Mouse (Mus musculus) erythroid progenitor cell, adult 5-6 weeks (primary cell): ENCODE results near the gene Tepp. TPM values are rescaled to one million over a fixed set of nuclear protein-coding genes. Genes with fewer than 3 reads are reported as not detected.

Experiments
- ATAC-seq: replicated peaks from 2 replicates; pipeline ENCODE4 v1.8.0; 2016; ENCODE audit warnings: moderate number of reproducible peaks, mild to moderate bottlenecking, moderate TSS enrichment, inconsistent platforms; ENCODE audit not compliant: poor library complexity, low FRiP score, severe bottlenecking
- total RNA-seq, 2 experiments: library from RNA; stranded (forward) in 1 of 2; stranded (reverse) in 1 of 2; fragments of 150-400 nt in 1 of 2; fragments of 186-747, 209-891 nt in 1 of 2; gene quantifications; 2 replicates each; pipeline versions ENCODE4 v1.2.3 to v1.2.4; 2015 to 2017; ENCODE audit warnings: low replicate concordance in 2 of 2

The Tepp gene
- total RNA-seq, 2 experiments from 2014 or later: not detected

DNA sequence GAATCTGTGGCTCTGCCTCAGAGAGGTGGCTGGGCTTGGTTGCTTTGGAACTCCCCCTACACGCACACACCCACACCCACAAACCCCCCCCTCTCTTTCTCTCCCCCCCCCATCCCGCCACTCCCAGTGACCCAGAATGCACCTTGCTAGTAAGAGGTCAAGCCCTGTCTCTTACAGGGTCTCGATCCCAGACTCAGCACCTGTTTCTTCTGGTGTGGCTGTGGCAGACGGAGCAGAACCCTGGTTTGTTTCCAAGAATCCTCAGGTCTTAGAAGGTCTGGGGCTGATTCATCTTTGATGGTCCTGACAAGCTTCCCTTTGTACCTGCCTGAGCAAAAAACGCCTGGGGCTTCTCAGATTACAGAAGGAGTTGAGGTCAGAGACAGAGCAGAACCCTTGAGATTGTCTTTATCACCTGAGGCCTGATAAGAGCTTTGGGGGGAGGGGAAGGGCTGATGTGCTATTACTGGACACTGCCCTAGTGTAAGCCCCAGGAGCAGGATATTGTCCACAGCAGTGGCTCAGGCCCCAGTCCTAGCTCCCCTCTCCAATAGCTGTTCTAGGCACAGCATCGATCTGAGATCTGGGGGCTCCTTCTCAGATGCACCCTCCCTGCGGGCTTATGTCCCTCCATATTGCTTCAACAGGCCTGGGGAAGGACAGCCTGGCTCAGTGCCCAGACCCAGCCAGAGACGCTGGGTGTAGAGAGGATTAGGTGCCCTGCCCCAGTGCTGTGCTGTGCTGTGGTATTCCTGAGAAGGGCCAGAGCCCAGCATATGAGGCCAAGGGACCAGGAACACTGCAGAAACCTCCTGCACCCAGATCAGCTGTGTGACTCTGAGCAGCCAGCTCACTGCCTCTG, 48.4 kb downstream of the Tepp start:
- ATAC-seq: no peak

DNA sequence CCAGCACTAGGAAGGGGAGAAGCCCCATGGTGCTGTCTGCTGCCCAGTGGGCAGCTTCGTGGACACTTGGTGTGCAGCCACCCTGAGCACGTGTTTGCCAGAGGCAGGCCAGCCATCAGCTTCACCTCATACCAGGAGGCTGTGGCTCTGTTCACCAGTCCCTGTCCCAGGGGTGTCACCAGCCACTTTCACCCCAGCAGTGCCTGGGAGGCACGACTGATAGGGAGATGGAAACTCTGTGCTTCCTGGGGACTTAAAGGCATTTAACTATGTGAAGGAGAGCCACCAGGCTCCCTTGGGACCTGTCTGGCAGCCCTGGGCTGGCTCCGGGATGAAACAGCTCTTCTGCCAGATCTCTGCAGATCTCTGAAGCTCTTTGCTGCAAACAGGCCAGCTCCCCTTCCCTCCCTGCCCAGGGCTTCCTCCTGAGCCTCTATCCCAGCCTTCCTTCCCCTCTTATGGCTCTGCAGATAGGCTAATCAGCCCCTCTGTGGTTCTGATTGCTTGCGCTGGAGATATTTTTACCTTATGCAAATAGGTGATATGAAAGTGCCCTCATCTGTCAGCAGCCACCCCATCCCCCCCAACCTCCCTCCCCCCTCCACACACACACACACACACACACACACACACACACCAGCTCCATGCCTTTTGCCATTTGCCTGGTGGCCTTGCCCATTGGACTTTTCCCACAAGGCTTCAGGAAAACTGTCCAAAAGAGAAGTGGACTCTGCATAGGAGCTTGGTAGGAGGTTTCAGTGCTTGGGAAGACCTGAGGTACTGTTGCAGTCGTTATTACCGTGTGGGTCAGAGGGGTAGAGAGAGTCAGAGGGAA, 50.0 kb downstream of the Tepp start:
- no peak for ATAC-seq

DNA sequence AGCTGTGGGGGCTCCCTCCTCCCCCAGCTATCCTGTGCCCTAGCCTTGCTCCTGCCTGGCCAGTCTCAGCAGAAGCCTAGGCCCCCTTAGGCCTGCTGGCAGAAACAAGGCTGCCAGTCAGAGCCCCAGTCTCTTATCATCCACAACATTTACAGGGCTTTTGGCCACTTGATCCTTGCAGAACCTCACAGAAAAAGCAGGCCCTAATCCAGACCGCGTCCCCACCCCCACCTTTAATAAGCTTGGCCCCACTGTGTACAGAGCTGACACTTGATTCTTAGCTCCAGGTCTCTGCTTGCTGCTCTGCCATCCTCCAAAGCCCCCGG, 50.6 kb downstream of the Tepp start:
- ATAC-seq: no peak

DNA sequence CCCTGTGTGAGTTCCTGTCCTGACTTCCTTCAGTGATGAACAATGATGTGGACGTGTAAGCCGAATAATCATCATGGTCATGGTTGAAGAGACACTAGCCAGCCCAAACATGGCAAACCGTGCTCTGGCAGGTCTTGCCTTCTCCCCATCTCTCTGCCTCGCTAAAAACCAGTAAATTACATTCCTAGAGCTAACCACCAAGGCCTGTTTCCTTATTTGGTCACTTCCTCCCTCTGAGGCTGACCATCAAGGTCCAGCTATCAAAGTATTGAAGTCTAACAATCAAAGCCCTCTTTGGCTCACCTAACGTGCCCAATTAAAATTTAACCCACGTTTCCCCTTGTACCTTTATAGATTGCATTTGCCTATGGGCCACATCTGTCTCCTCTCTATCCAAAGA, 51.9 kb downstream of the Tepp start:
- ATAC-seq: no peak

DNA sequence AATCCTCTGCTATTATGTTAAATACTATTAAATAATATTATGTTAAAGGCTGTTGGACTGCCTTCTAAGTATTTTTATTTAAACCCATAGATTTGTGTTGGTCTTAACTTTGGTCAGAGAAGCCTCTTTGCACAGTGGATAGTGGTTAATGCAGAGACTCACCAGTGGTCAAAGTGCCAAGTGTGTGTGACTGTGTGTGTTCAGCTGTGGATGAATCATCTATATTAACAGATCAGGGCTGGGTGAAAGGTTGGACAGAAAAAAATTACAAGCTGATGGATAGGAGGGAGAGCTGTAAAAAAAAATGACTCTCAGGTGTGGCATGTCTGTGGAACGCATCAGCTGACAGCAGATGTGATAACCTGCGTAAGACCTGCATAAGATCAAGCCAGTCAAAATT, 53.5 kb downstream of the Tepp start:
- no peak for ATAC-seq

DNA sequence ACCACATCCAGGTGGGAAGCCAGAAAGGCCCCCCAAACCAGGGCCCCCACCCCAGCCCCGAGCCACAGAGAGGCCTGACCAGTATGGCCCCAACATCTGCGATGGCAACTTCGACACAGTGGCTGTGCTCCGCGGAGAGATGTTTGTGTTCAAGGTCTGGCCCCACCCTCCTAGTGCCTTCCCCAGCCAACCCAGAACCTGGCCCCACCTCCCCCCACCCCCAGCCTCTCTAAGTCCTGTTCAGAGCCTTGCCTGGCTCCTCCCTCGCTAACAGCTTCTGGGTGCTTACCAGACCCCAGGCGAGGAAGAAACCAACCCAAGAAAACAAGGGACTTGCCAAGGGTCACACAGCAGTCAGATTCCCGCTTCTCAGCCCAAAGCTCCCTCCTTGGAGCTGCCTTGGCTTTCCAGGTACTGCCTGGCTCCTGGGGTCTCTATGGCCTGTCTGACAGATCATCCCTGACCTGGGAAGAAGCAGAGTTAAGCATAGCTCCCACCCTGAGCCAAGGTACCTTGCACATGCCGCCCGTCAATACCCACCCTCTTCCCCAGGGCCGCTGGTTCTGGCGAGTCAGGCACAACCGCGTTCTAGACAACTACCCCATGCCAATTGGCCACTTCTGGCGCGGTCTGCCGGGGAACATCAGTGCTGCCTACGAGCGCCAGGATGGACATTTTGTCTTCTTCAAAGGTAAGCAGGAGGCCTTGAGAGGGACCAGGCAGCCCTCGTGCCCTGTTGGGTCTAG, 59.4 kb downstream of the Tepp start:
- no peak for ATAC-seq

DNA sequence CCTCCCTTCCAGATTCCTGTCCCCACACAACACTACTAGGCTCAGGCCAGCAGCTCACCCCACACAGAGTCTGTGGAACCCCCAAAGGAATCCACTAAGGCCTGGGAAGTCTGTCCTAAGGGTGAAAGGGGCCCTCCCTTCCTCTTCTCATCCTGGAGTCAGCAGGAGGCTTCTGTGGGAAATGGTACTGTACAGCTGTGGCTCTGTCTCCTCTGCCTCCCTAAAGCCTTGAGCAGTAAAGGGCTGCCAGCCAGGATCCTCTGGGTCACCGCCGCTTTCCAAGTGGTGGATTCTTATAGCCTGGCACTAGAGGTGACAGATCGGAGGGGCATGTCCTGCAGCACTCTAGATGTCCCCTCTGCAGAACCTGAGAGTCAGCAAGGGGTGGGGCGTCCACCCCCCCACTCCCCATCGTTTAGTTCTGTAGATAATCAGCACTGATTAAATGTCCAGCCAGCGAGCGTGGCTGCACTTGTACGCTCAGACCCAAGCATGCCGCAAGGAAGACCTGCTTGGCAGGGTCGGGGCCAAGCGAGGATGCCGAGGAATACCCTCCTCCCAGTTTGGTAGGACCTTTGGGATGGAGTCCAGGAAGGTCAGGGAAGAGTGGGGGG, 63.1 kb downstream of the Tepp start:
- no peak for ATAC-seq

- ATAC-seq: no peak
Observed at GRCm38 (mm10) chr8:95374429-95374828, 64.1 kb downstream of the Tepp start.

- ATAC-seq: no peak
Observed at GRCm38 (mm10) chr8:95375374-95375930, 65.1 kb downstream of the Tepp start.

Other genes with a start within 250 kb of the Tepp start
- gene Katnb1, start 229.4 kb upstream of the Tepp start, total RNA-seq (2015; ENCODE audit: low replicate concordance): 8.8 and 10.8 TPM in 2 replicates
- gene Katnb1, start 229.4 kb upstream of the Tepp start, total RNA-seq (2017; ENCODE audit: low replicate concordance): 13.9 and 23.1 TPM in 2 replicates
- gene Kifc3, start 107.8 kb upstream of the Tepp start, total RNA-seq (2015; ENCODE audit: low replicate concordance): not detected in 2 replicates
- gene Kifc3, start 107.8 kb upstream of the Tepp start, total RNA-seq (2017; ENCODE audit: low replicate concordance): 0.51 and 0.76 TPM in 2 replicates
- gene Cngb1, start 4.0 kb upstream of the Tepp start, total RNA-seq (2015; ENCODE audit: low replicate concordance): not detected in 2 replicates
- not detected in 2 replicates for gene Cngb1, start 4.0 kb upstream of the Tepp start, total RNA-seq (2017; ENCODE audit: low replicate concordance)
- 0.36 and 0.42 TPM in 2 replicates for gene Zfp319, start 21.4 kb downstream of the Tepp start, total RNA-seq (2015; ENCODE audit: low replicate concordance)
- 0.39 and 0.61 TPM in 2 replicates for gene Zfp319, start 21.4 kb downstream of the Tepp start, total RNA-seq (2017; ENCODE audit: low replicate concordance)
- 5.4 and 13.0 TPM in 2 replicates for gene Usb1, start 21.7 kb downstream of the Tepp start, total RNA-seq (2015; ENCODE audit: low replicate concordance)
- 2.3 TPM in 1 of 2 replicates, not detected in the other for gene Usb1, start 21.7 kb downstream of the Tepp start, total RNA-seq (2017; ENCODE audit: low replicate concordance)
- gene Mmp15, start 41.7 kb downstream of the Tepp start, total RNA-seq (2015; ENCODE audit: low replicate concordance): not detected in 2 replicates
- not detected in 2 replicates for gene Mmp15, start 41.7 kb downstream of the Tepp start, total RNA-seq (2017; ENCODE audit: low replicate concordance)
- 30.2 and 44.3 TPM in 2 replicates for gene Cfap20, start 124.3 kb downstream of the Tepp start, total RNA-seq (2015; ENCODE audit: low replicate concordance)
- 13.2 and 20.3 TPM in 2 replicates for gene Cfap20, start 124.3 kb downstream of the Tepp start, total RNA-seq (2017; ENCODE audit: low replicate concordance)
- 22.2 and 69.9 TPM in 2 replicates for gene Csnk2a2, start 179.5 kb downstream of the Tepp start, total RNA-seq (2015; ENCODE audit: low replicate concordance)
- 28.4 and 33.0 TPM in 2 replicates for gene Csnk2a2, start 179.5 kb downstream of the Tepp start, total RNA-seq (2017; ENCODE audit: low replicate concordance)
- not detected in 2 replicates for gene Ccdc113, start 223.5 kb downstream of the Tepp start, total RNA-seq (2015; ENCODE audit: low replicate concordance)
- gene Ccdc113, start 223.5 kb downstream of the Tepp start, total RNA-seq (2017; ENCODE audit: low replicate concordance): 2.7 TPM in 1 of 2 replicates, not detected in the other